Mouse (Mus musculus) NIH3T3 (cell line): Measurements from ENCODE around the gene Tex33.

Source experiments
- DNase-seq: peaks from one replicate; pipeline ENCODE4 v3.0.0-alpha.2; 2012; ENCODE audit warnings: low read depth

Tex33 gene

DNA sequence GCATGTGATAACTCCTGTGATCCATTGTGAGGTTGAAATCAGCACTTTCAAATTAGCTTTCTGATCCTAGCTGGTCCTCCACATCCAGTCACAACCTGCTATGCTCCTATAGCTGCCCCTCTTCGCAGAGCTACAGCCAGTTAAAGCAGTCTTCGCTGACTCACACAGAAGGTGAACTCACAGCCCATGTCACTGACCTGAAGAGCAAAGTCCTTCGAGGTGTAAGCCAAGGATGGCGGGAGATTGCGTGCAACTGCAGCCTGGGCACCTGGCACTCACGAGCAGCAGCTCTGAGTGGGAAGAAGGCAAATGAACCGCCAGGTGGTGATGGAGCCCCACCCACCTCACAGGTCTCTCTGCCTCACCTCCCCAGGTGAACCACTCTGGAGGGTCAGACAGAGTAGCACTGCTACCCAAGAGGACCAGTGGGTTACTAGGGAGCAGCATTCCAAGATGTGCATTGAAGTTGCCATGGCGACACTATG, at the start of gene Tex33:
Gene Tex33, minus strand, starts transcription at position 435 of the 485 bp plus-strand sequence.
- no peak for DNase-seq

GRCm38 (mm10) chr15:78443857-78444256, 48.1 kb upstream of the Tex33 start:
- DNase-seq: no peak

- no peak for DNase-seq
These were observed 46.5 kb upstream of the Tex33 start for GRCm38 (mm10) chr15:78442231-78442630.

GRCm38 (mm10) chr15:78438973-78439372, 43.3 kb upstream of the Tex33 start:
- DNase-seq: no peak

DNA sequence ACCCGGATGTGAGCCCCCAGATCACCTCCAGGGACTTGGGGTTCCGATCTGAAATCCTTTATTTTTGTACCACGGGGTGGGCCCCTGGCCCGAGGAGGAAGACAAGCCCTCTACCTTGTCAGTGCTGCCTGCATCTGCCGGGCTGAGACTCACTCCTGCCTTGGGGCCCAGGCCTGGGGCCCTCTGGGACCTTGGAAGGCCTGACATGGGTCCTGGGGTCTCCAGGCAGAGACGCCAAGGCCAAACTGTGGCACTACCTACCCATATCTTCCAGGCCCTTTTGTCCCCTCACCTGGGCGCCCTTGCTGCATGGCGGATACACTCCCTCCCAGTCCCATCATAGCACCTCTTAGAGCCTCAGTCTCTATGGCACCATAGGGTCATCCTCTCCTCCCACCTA, 42.8 kb upstream of the Tex33 start:
- no peak for DNase-seq

DNA sequence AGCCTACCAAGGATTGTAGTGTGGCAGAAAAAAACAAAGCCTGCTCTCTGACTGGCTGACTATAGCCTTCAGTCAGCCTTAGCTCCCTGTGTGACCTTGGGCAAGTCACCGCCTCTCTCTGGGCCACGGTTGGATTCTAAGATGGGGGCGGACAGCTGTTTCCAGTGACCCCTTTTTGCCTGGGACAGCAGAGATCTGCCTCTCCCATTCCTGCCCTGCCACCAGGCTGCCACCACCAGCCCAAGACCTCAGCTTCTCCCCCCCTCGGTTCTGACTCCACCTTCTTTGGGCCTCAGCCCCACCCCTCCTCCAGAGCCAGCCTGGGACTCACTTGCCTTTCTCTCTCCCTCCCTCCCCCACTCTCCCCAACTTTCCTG, 42.3 kb upstream of the Tex33 start:
- peak; percentile 16 for DNase-seq

DNA sequence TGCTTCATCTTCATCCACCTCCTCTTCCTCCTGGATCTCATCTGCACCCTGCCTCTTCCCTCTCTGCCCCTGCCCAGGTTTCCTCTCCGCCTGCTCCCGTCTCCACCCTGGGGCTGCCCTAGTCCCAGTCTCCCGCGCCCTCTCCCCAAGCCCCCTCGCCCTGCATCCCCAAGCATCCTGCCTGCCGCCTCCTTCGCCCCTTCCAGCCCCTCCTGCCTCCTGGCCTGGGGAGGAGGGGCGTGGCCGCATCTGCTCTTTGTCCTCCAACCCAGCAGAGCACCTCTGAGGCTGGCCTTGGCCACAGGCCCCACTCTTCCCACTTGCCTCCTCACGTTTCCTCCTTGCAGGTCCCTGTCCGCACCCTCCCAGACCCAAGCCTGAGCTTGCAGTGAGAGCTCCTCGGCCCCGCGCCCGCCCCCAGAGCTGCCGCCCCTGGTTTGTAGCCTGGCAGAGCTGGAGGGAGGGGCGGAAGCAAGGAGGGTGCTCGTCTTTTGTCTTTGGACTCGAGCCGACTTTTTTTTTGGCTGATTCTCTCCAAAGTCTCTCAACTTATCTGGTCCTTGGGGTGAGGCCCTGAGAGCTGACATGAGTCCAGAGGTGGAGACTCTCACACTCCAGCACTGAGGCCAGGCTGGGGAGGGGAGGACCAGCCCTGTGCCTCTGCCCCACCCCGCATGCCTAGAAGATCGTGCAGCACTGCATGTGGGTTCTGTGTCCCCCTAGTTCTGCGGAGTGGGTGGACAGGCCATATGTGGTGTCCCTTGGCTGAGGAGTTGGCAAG, 41.7 kb upstream of the Tex33 start:
- peak; percentile 32 for DNase-seq

DNA sequence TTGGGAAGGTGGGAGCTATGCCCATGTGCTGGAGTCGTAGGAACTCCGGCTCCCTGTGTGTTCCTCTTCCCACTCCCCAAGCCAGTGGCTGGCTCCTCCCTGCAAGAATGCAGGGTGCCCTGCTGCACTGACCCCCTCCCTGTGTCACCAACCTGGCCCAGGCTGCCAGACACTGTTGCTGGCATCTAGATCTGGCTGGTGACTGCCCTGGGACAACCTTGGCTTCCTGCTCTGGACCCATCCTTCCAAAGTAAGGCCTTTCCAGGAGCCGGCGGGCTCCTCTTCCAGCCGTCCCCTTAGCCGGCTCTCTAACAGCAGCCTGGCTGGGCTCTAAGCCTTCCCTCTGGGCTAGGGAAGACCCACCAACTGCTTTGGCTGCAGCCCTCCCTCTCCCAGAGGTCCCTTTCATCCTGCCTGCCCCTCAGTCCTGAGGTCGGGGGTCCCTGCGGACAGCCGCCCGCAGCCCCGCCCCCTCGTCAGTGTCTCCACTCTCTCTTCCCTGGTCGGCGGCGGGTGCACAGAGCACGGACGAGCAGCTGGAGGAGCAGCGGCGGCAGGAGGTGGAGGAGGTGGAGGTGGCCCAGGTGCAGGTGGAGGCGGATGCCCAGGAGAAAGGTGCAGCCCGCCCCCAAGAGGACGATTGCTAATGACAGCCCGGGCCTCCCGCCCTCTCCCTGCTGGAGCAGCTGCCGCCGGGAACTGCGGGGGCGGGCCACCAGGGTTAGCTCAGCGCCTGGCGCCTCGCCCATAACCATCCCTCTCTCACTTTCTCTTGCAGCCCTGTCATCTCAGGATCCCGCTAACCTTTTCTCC, 40.9 kb upstream of the Tex33 start:
- peak; percentile 93 for DNase-seq

- no peak for DNase-seq
These were observed 40.0 kb upstream of the Tex33 start for GRCm38 (mm10) chr15:78435681-78436080.

DNA sequence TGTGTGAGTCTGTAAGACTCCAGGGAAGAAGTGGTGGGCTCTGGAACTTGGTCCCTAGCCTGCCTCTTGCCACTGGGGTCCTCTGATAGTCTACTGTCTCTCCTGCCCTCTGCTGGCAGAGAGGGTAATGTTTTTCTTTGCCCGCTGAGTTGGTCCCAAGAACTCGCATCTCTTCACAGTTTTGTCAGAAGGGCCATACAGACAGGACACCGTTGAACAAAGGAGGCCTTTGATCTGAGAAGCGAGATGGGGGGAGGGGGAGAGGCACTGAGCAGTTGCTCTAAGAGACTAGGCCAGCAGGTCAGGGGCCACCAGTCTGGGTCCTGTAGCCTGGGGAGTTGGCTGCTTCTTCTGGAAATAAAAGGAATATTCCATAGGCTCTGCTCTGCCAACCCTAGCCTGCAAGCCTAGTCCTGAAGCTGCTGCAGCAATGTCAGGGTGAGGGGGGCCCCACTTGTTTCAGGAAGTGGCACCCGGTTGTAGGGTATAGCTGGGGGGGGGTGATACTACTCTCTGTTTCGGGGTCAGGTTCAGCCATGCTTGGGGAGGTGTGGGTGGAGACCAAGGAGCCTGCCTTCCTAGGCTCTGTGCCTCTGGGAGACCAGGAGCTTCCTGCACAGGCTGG, 39.3 kb upstream of the Tex33 start:
- DNase-seq: peak; percentile 45

DNA sequence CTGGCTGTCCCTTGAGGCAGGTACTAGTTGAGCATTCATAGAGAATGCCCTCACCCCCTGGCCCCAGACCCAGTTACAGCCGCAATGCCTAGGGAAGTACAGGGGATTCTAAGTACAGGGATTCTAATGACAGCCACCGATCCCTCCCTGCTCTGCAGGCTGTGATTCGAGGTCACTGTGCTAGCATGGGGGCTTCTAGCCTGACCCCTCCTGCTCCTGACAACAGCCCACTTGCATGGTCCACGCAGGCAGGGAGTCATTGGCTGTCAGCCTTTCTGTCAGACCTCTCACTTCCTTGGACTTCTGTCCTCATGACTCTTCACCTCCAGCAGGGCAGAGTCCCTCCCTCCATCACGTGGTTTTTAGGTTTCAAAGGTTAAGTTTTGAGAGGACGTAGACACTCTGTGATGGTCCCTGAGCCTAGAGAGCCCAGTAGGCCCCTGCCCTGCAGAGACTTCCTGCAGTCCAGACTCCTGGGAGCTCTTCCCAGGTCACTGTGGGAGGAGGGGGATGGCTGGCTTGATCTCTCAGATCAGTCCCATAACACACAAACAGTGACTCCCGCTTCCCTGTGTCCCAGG, 35.9 kb upstream of the Tex33 start:
- no peak for DNase-seq

GRCm38 (mm10) chr15:78430874-78431273, 35.2 kb upstream of the Tex33 start:
- no peak for DNase-seq

DNA sequence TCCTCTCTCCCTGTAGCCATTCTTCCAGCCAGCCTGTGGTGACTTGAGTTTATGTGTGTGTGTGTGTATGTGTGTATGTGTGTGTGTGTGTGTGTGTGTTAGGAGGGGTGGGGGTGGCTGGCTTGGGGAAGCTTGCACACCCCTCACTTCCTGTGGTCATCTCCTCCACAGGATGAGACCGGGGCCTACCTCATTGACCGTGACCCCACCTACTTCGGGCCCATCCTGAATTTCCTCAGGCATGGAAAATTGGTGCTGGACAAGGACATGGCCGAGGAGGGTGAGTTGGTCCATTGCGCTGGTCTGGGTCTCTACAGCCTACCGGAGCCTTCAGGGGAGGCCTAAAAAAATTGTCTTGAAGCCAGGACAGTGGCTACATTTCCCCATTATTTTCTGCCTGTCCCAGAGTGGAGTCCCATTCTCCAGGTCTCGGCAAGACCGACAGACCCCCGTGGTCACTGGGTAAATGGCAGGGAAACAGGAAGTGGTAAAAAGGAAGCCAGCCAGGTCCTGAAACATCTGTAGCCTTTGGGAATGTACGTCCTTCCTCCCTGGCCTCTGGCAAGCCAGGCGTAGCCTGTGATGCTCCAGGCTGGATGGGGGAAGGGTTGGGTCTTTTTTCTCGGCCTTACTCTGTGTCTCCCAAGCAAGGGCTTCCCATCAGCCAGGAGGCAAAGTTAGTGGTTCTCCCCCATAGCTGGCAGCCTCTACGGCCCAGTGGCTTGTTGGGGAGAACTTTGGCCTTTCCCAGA, 34.3 kb upstream of the Tex33 start:
- DNase-seq: no peak

GRCm38 (mm10) chr15:78429139-78429459, 33.4 kb upstream of the Tex33 start:
- no peak for DNase-seq

GRCm38 (mm10) chr15:78428391-78429138, 32.9 kb upstream of the Tex33 start, which contains the start of gene Kctd17:
Gene Kctd17, plus strand, starts transcription at chr15:78428564.
- DNase-seq: peak; percentile 83

GRCm38 (mm10) chr15:78425230-78425629, 29.5 kb upstream of the Tex33 start:
- DNase-seq: no peak

GRCm38 (mm10) chr15:78424507-78424906, 28.8 kb upstream of the Tex33 start:
- DNase-seq: peak; percentile 27

DNA sequence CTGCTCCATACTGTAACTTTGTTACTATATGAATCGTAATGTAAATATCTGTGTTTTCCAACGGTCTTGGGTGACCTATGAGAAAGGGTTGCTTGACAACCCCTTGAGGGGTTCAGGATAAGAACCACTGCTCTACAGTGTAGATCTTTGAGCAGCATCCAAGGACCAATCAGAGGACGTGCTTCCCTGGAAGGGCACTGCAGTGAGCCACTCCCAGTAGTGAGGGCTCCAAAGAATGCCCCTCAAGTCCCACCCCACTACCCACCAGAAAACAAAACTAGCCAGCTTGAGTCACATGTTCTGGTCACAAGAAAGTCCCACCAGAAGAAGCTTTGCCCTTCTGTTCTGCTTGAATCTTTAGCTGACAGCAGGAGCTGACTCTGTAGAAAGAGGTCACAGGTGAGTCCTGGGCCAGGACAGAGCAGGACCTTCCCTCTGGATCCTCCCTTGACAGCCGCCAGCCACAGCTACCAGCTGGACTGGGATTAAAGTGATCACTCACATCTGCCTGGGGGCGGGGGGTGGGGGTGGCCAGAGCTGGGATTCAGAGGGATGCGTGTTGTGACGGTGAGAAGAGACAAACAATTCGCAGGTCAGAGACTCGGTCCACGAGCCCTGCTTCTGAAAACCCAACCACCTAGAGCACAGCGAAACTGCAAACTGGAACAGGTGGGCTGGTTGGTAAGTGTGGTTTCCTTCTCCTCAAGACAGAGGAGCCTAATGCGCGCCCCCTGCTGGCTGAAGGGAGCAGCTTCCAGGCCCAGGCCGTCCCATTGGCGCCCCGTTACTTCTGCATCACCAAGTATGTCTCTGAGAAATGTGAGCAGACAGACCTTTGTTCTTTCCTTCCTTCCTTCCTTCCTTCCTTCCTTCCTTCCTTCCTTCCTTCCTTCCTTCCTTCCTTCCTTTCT, 26.6 kb upstream of the Tex33 start:
- DNase-seq: peak; percentile 91

DNA sequence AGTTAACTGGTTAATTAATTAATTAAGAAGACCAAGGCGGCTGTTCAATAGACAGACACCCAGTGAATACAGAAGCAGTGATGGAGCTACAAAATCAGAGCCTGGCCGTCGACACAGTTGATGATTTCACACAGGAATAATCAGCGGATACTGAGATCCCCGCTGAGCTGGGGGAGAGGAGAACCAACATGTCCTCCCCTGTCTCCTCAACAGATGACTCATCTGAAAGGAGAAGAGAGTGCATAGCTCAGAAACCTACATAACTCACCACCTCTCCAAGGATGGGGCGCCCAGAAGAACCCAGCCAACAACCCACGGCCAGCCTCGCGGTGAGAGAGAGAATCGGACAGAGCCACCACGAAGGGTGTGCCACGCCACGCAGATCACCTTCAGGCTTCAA, 24.7 kb upstream of the Tex33 start:
- no peak for DNase-seq

GRCm38 (mm10) chr15:78416937-78417336, 21.2 kb upstream of the Tex33 start:
- peak; percentile 36 for DNase-seq
